Mouse (Mus musculus) forebrain, embryonic 11.5 days (tissue): ENCODE measurements at regions not wholly inside any gene's neighbourhood (a gene's known extent, or its start where the extent isn't known, plus 50 kb on each side); places are given as distances from the start of the nearest gene placed in this dataset.

Experiments used
- ATAC-seq: fragments of 200-750 bp; cut with Nextera tagmentation; replicated peaks from 2 replicates; pipeline ENCODE4 v1.8.0; 2017; ENCODE audit warnings: moderate TSS enrichment; ENCODE audit not compliant: low FRiP score
- DNase-seq: peaks from one replicate; pipeline ENCODE4 v3.0.0-alpha.2; 2017; ENCODE audit warnings: low spot score
- H3K27ac ChIP-seq: fragments of 300-500 bp; sonication (generic); 2 replicates; pipeline ENCODE4 v1.5.1; 2014; ENCODE audit warnings: low read depth, low read length
- H3K27me3 ChIP-seq: fragments of 300-500 bp; sonication (generic); 2 replicates; pipeline ENCODE4 v1.6.1; 2014; ENCODE audit warnings: mild to moderate bottlenecking, low read length, mixed read lengths; ENCODE audit not compliant: control insufficient read depth, insufficient read depth
- H3K36me3 ChIP-seq: fragments of 300-500 bp; sonication (generic); 2 replicates; pipeline ENCODE4 v1.6.1; 2014; ENCODE audit warnings: mild to moderate bottlenecking, low read length, moderate library complexity, mixed read lengths; ENCODE audit not compliant: control insufficient read depth, insufficient read depth
- H3K4me1 ChIP-seq: fragments of 300-500 bp; sonication (generic); replicated peaks from 2 replicates; pipeline ENCODE4 v1.6.1; 2014; ENCODE audit warnings: low read length, mixed read lengths; ENCODE audit not compliant: control insufficient read depth, insufficient read depth
- H3K4me2 ChIP-seq: fragments of 300-500 bp; sonication (generic); 2 replicates; pipeline ENCODE4 v1.6.1; 2014; ENCODE audit warnings: low read depth, mild to moderate bottlenecking, low read length, moderate library complexity, mixed read lengths; ENCODE audit not compliant: severe bottlenecking
- H3K4me3 ChIP-seq: fragments of 300-500 bp; sonication (generic); 2 replicates; pipeline ENCODE4 v1.5.1; 2014; ENCODE audit warnings: low read depth, low read length
- H3K9ac ChIP-seq: fragments of 300-500 bp; sonication (generic); 2 replicates; pipeline ENCODE4 v1.6.1; 2014; ENCODE audit warnings: low read length
- H3K9me3 ChIP-seq: fragments of 300-500 bp; sonication (generic); 2 replicates; pipeline ENCODE4 v1.6.1; 2016; ENCODE audit warnings: low read length, mixed read lengths; ENCODE audit not compliant: control insufficient read depth
- WGBS: fragments of 180-500 bp; shearing (Covaris S2); extraction: QIAGEN DNeasy Blood & Tissue Kit; methylation state at CpG from one replicate; pipeline ENCODE4 v1.1.7; 2014; 5-methylcytosine and 5-hydroxymethylcytosine counted together

GRCm38 (mm10) chr3:7079073-7079472 is 458.8 kb upstream of the 1700008P02Rik start:
- DNase-seq (no peak), ATAC-seq (no peak)
- Histone ChIP-seq H3K27ac (no peak overlapping the region), H3K9ac (no peak overlapping the region), H3K4me1 (no peaks in the 10 kb centered on the region; the same call in 1 of the 2 replicates), H3K4me2 (no peak overlapping the region), H3K36me3 (no peaks in the 10 kb centered on the region), H3K9me3 (no peaks in the 10 kb centered on the region), H3K27me3 (no peaks in the 10 kb centered on the region), H3K4me3 (no peak overlapping the region)
- WGBS, result 75% methylated on average over 1 of the region's 1 CpGs

GRCm38 (mm10) chr3:7076850-7077249 is 456.6 kb upstream of the 1700008P02Rik start:
- DNase-seq, result no peak
- no peaks in the 10 kb centered on the region for H3K9me3 ChIP-seq
- H3K4me1 ChIP-seq, result no peaks in the 10 kb centered on the region; the same call in 1 of the 2 replicates
- H3K27me3 ChIP-seq, result no peaks in the 10 kb centered on the region
- H3K9ac ChIP-seq, result no peak overlapping the region
- H3K4me3 ChIP-seq, result no peak overlapping the region
- H3K4me2 ChIP-seq, result no peak overlapping the region
- peak; percentile 60 for ATAC-seq
- 67% methylated on average over 3 of the region's 3 CpGs for WGBS
- H3K27ac ChIP-seq, result no peak overlapping the region
- no peaks in the 10 kb centered on the region for H3K36me3 ChIP-seq

- no peak overlapping the region for H3K9ac ChIP-seq
- H3K4me2 ChIP-seq, result no peak overlapping the region
- 68% methylated on average over 2 of the region's 2 CpGs for WGBS
- no peaks in the 10 kb centered on the region for H3K36me3 ChIP-seq
- H3K4me3 ChIP-seq, result no peak overlapping the region
- no peak overlapping the region for H3K27ac ChIP-seq
- no peaks in the 10 kb centered on the region for H3K9me3 ChIP-seq
- no peaks in the 10 kb centered on the region; the same call in 1 of the 2 replicates for H3K4me1 ChIP-seq
- DNase-seq, result no peak
- no peaks in the 10 kb centered on the region for H3K27me3 ChIP-seq
- ATAC-seq, result no peak; the same call in 1 of the 2 replicates
Measured at GRCm38 (mm10) chr3:7074488-7074887, 454.2 kb upstream of the 1700008P02Rik start.

GRCm38 (mm10) chr3:7041372-7042057 is 421.3 kb upstream of the 1700008P02Rik start:
- Histone ChIP-seq H3K27me3 (no peaks in the 10 kb centered on the region), H3K4me3 (no peak overlapping the region), H3K9ac (no peak overlapping the region), H3K4me2 (no peak overlapping the region), H3K36me3 (no peaks in the 10 kb centered on the region), H3K27ac (no peak overlapping the region), H3K9me3 (no peaks in the 10 kb centered on the region), H3K4me1 (no peaks in the 10 kb centered on the region)
- peak; percentile 81 for ATAC-seq
- 54% methylated on average over 2 of the region's 2 CpGs for WGBS
- DNase-seq, result no peak

GRCm38 (mm10) chr3:7035833-7036232 is 415.6 kb upstream of the 1700008P02Rik start:
- DNase-seq (no peak), ATAC-seq (no peak)
- no peak overlapping the region for H3K4me3 ChIP-seq
- H3K4me1 ChIP-seq, result no peaks in the 10 kb centered on the region
- 78% methylated on average over 2 of the region's 2 CpGs for WGBS
- H3K27ac ChIP-seq, result no peak overlapping the region
- no peaks in the 10 kb centered on the region for H3K9me3 ChIP-seq
- H3K9ac ChIP-seq, result no peak overlapping the region
- H3K36me3 ChIP-seq, result no peaks in the 10 kb centered on the region
- no peaks in the 10 kb centered on the region for H3K27me3 ChIP-seq
- H3K4me2 ChIP-seq, result no peak overlapping the region

- no peaks in the 10 kb centered on the region for H3K36me3 ChIP-seq
- ATAC-seq, result peak; percentile 87
- WGBS, result 23% methylated on average over 5 of the region's 5 CpGs
Measured at GRCm38 (mm10) chr3:7027845-7028244, 407.6 kb upstream of the 1700008P02Rik start.

DNA sequence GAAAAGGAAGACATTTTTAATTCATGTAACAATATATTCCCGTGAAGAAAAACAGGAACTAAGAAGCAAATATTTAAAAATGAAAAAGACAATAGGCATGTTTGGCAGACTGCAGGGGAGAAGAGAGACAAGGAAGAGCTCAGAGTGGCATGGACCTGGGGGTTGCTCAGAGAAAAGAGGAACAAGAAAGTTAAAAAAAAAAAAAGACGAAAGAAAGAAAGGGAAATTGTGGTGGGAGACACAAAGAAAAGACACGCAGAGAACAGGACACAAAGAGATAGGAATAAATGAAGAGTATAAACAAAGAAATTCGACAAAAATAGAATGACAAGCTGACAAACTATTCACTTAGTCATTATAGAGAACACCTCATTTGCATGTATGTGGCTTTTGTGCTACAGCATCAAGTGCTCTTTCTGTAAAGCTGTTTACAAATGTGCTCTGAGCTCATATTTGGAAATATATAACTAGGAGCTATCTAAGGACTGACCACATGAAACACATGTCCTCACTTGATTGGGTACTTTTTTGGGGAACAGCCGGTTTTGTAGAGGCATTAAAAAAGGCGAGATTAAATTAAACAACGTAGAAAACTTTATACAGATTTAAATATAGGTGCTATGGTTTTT is 394.2 kb upstream of the 1700008P02Rik start:
- H3K4me1 ChIP-seq, result no peaks in the 10 kb centered on the region
- no peaks in the 10 kb centered on the region for H3K36me3 ChIP-seq
- ATAC-seq (0 out of 2 replicates have a peak, but pooled peaks have one; percentile 22), DNase-seq (no peak)
- no peaks in the 10 kb centered on the region for H3K27me3 ChIP-seq
- H3K9ac ChIP-seq, result no peak overlapping the region
- no peak overlapping the region for H3K4me2 ChIP-seq
- no peaks in the 10 kb centered on the region for H3K9me3 ChIP-seq
- H3K27ac ChIP-seq, result no peak overlapping the region
- H3K4me3 ChIP-seq, result no peak overlapping the region
- WGBS, result 44% methylated on average over 7 of the region's 7 CpGs

More at GRCm38 (mm10) chr3:7027845-7028244, 407.6 kb upstream of the 1700008P02Rik start:
- no peaks in the 10 kb centered on the region for H3K4me1 ChIP-seq
- no peak overlapping the region for H3K4me2 ChIP-seq
- no peaks in the 10 kb centered on the region for H3K9me3 ChIP-seq
- H3K9ac ChIP-seq, result no peak overlapping the region
- peak; percentile 66 for DNase-seq
- no peak overlapping the region for H3K4me3 ChIP-seq
- H3K27me3 ChIP-seq, result no peaks in the 10 kb centered on the region
- H3K27ac ChIP-seq, result no peak overlapping the region

DNA sequence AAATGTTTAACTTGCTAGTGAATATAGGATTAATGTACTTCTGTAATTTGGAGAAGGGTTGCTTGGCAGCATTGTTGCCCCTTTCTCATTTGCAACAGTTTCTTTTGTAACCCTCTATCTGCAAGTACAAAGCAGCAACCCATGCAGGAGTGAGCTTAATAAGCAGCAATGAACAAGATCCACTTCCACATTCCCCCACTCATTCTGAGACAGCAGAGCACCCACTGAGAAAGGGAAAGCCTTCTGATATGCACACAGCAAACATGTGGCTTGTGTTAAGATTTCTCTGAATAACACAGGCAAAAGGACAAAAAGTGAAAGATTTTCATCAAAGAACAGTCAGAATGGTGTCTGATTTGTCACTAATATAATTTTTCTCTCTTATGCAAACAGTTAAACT is 393.3 kb upstream of the 1700008P02Rik start:
- DNase-seq (no peak), ATAC-seq (0 out of 2 replicates have a peak, but pooled peaks have one; percentile 25)
- Histone ChIP-seq H3K27ac (no peak overlapping the region), H3K4me2 (no peak overlapping the region), H3K36me3 (no peaks in the 10 kb centered on the region), H3K4me3 (no peak overlapping the region), H3K27me3 (no peaks in the 10 kb centered on the region), H3K4me1 (no peaks in the 10 kb centered on the region), H3K9ac (no peak overlapping the region), H3K9me3 (no peaks in the 10 kb centered on the region)
